Mouse (Mus musculus) MEL-GATA-1-ER (cell line): ENCODE results near the gene Elmod1.

Experiments used
- DNase-seq: peaks from one replicate; pipeline ENCODE4 v3.0.0-alpha.2; 2012; ENCODE audit warnings: low read depth; ENCODE audit errors: extremely low read depth

Gene Elmod1

GRCm38 (mm10) chr9:53910331-53910730 is 64.8 kb downstream of the Elmod1 start:
- DNase-seq: no peak

- DNase-seq: no peak
Measured at GRCm38 (mm10) chr9:53906798-53907197, 68.3 kb downstream of the Elmod1 start.

- no peak for DNase-seq
Measured at GRCm38 (mm10) chr9:53905418-53905817, 69.7 kb downstream of the Elmod1 start.

GRCm38 (mm10) chr9:53903215-53903842 is 71.8 kb downstream of the Elmod1 start:
- no peak for DNase-seq

- DNase-seq: no peak
Measured at GRCm38 (mm10) chr9:53899836-53900235, 75.3 kb downstream of the Elmod1 start.

- no peak for DNase-seq
Measured at GRCm38 (mm10) chr9:53895827-53896226, 79.3 kb downstream of the Elmod1 start.

GRCm38 (mm10) chr9:53890075-53890474 is 85.0 kb downstream of the Elmod1 start:
- no peak for DNase-seq

- DNase-seq: no peak
Measured at GRCm38 (mm10) chr9:53883588-53884280, 91.4 kb downstream of the Elmod1 start.

- no peak for DNase-seq
Measured at GRCm38 (mm10) chr9:53877423-53877822, 97.7 kb downstream of the Elmod1 start.

GRCm38 (mm10) chr9:53873239-53873638 is 101.9 kb downstream of the Elmod1 start:
- DNase-seq: no peak
